Mouse (Mus musculus) cortical plate, adult 2 months (tissue): ENCODE results near the gene Pip4k2a.

ENCODE experiments used
- CTCF ChIP-seq: fragments of 200-500 bp; IDR thresholded peaks from 2 replicates; pipeline ENCODE4 v1.5.1; 2011; ENCODE audit warnings: mild to moderate bottlenecking, control low read depth, low read length; ENCODE audit not compliant: insufficient read depth; ENCODE audit errors: extremely low read depth
- POLR2A ChIP-seq: fragments of 200-500 bp; IDR thresholded peaks from 2 replicates; pipeline ENCODE4 v1.6.1; 2011; ENCODE audit warnings: mild to moderate bottlenecking, low read length, control low read depth; ENCODE audit not compliant: insufficient read depth; ENCODE audit errors: extremely low read depth

DNA sequence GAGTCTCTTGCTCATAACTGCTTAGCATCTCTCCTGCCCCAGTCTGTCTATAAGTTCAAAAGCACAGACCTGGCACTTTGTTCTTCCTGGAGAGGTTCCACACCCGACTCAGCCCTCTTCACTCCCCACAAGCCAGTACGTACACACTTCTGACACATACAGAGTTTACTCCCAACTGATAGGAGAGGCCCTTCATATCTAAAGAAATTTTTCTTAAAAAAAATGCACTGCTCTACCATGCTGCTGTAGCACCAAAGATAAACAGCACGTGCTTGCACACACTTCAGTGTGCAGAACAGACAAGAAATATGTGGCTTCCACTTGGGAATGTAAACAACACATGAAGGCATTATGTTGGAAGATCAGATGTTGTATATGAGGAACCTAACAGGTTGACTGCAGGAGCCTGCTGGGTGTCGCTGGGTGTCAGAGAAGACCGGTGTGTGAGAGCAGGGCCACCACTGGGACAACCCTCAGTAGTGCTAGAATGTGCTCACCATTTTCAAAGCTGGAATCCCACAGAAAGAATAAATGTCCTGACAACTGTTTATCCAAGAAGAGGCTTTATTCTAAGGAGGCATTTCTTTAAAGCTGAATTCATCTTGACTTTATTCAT lies 28.8 kb downstream of the Pip4k2a start:
- TF ChIP-seq CTCF (no peak), POLR2A (no peak)
